Mouse (Mus musculus) cerebellum, adult 2 months (tissue): ENCODE measurements around the gene Ipo11. TPM values are rescaled to one million over a fixed set of nuclear protein-coding genes. Genes with fewer than 3 reads are reported as not detected.

ENCODE experiments used
- DNase-seq, 2 experiments: peaks; one replicate each; pipeline ENCODE4 v3.0.0; 2021
- H3K27ac ChIP-seq: fragments of 200-500 bp; 2 replicates; pipeline ENCODE4 v1.5.1; 2012; ENCODE audit warnings: low read length, control low read depth, inconsistent platforms; ENCODE audit not compliant: insufficient read depth
- H3K27me3 ChIP-seq: fragments of 200-500 bp; 2 replicates; pipeline ENCODE4 v1.6.1; 2012; ENCODE audit warnings: inconsistent platforms, mild to moderate bottlenecking, low read length, moderate library complexity; ENCODE audit not compliant: control insufficient read depth, insufficient read depth
- H3K4me1 ChIP-seq: fragments of 200-500 bp; 2 replicates; pipeline ENCODE4 v1.6.1; 2011; ENCODE audit warnings: low read length; ENCODE audit not compliant: control insufficient read depth, insufficient read depth
- H3K4me3 ChIP-seq: fragments of 200-500 bp; replicated peaks from 2 replicates; pipeline ENCODE3; 2011; ENCODE audit warnings: mild to moderate bottlenecking, low read depth, low read length, control low read depth; ENCODE audit not compliant: insufficient read depth
- CTCF ChIP-seq: fragments of 200-500 bp; IDR thresholded peaks from 2 replicates; pipeline ENCODE4 v1.5.1; 2011; ENCODE audit warnings: low read depth, mild to moderate bottlenecking, control low read depth, low read length, moderate library complexity, borderline replicate concordance; ENCODE audit not compliant: insufficient read depth
- POLR2A ChIP-seq: fragments of 200-500 bp; IDR thresholded peaks from 2 replicates; pipeline ENCODE4 v1.6.1; 2011; ENCODE audit warnings: low read length, control low read depth, borderline replicate concordance; ENCODE audit not compliant: insufficient read depth
- WGBS: fragments of 180-500 bp; shearing (Covaris S2); methylation state at CpG from one replicate; pipeline ENCODE4 v1.1.7; 2018; 5-methylcytosine and 5-hydroxymethylcytosine counted together
- polyA plus RNA-seq: library from polyadenylated mRNA; depleted of rRNA; stranded (reverse); fragments of >200 nt; gene quantifications from 2 replicates; pipeline ENCODE4 v1.2.3, GENCODE M21; 2012

Ipo11 gene
- polyA plus RNA-seq, 1 experiment = 31.8 TPM

DNA sequence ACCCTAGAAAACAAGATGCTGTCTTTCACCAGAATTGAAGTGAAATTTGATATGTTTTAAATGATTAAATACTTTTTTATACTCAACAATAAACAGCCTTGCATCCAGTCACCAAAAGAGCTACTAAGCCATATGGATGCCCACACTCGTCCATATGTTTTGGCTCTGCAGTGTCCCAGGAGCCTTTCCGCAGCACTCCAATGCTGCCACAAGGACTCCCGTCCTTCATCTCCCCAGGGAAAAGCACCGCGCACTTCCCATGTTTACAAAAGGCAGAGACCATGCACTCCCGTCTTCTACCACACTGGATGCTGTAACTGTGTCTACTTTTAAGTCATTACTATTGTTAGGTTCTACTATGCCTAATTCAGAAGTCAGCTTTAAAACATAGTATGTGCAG is 127.9 kb downstream of the Ipo11 start:
- H3K4me1 ChIP-seq = 0 out of 2 replicates have a peak, but pooled peaks cover 2% of the 10 kb centered on the region
- WGBS = 51% methylated on average over 6 of the region's 6 CpGs
- no peak for DNase-seq
- H3K27ac ChIP-seq = no peak overlapping the region
- TF ChIP-seq POLR2A (no peak), CTCF (no peak)
- H3K27me3 ChIP-seq = no peaks in the 10 kb centered on the region
- H3K4me3 ChIP-seq = no peak overlapping the region

DNA sequence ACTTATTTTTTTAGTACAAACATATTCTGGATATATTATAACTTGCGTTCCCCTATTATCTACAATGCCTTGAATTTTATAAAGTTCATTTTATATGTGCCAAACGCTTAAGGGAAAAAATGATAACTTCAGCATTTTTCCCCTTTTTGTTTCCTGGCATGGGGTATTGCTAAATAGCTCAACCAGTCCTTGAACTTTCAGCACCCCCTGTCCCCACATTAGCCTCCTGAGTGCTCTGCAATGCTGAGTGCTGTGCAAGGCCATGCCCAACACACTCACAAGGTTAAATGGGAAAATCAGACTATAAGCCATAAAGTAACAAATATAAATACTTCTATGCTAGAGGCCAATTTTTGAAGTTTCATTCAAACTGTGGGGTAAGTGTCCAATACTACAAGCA is 128.4 kb downstream of the Ipo11 start:
- no peak for DNase-seq
- peaks cover 2% of the 10 kb centered on the region; the same call in 1 of the 2 replicates for H3K4me1 ChIP-seq
- 99% methylated on average over 2 of the region's 2 CpGs for WGBS
- H3K4me3 ChIP-seq = no peak overlapping the region
- no peak overlapping the region for H3K27ac ChIP-seq
- no peaks in the 10 kb centered on the region for H3K27me3 ChIP-seq
- TF ChIP-seq CTCF = no peak
- TF ChIP-seq POLR2A = no peak

DNA sequence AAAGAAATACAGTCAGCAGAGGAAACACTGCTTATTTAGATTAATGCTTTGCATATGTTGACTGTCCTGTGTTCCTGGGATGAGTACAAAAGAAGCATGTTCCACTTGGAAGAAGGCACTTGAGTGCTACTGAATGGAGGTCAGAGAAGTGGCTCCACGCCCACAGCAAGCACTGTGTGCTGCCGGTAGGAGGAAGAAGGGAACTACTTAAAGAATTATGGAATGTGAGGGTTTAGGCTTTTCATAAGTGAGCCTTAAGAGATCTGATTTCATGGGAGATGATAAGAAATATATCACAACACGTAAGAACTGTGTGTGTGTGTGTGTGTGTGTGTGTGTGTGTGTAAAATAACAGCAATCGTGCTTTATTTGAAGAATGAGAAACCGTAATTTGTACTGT is 129.5 kb downstream of the Ipo11 start:
- Histone ChIP-seq H3K27ac (no peak overlapping the region), H3K27me3 (no peaks in the 10 kb centered on the region), H3K4me3 (no peak overlapping the region), H3K4me1 (peaks cover 2% of the 10 kb centered on the region; the same call in 1 of the 2 replicates)
- WGBS = 89% methylated on average over 5 of the region's 5 CpGs
- TF ChIP-seq CTCF = no peak
- no peak for TF ChIP-seq POLR2A
- DNase-seq = no peak

DNA sequence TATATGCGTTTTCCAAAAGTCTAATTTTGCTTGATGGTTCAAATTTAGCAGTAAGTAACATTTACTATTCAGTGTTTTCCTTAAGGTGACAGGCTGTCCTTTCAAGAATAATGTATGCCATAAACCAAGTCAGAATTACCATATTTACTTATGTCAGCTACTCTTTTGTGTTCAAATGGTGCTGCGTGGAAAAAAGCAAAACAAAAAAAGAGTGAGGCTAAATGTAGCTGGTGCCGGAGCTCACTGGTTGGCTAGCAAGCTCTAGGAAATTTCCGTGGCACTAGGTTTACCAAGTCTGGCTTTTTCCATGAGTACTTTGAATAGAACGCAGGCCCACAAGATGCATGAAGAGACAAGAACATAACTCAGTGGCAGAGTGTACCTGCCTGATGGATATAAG is 131.6 kb downstream of the Ipo11 start:
- H3K4me3 ChIP-seq = no peak overlapping the region
- 90% methylated on average over 5 of the region's 5 CpGs for WGBS
- peaks cover 2% of the 10 kb centered on the region; the same call in 1 of the 2 replicates for H3K4me1 ChIP-seq
- DNase-seq = no peak
- H3K27ac ChIP-seq = no peak overlapping the region
- TF ChIP-seq CTCF (no peak), POLR2A (no peak)
- H3K27me3 ChIP-seq = no peaks in the 10 kb centered on the region

DNA sequence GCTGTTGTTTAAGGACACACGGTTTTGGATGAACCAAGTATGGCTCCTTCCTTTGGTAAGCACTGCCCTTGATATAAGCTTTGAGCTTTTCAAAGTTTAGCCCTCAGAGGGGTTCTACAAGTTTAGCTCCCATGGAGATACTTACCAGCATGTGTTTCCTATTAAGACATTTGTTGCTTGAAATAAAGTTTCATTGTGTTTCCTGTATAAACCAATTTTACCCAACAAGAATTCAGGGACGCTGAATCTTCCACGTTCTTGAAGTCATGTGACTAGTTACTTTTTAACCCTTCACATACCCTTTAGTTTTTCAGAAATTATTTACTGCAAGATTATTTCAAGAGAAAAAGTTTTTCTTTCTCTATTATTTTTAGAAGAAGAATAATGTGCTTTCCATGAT is 138.7 kb downstream of the Ipo11 start:
- no peaks in the 10 kb centered on the region for H3K27me3 ChIP-seq
- WGBS = 62% methylated on average over 3 of the region's 3 CpGs
- TF ChIP-seq POLR2A (no peak), CTCF (no peak)
- no peaks in the 10 kb centered on the region for H3K4me1 ChIP-seq
- H3K27ac ChIP-seq = no peak overlapping the region
- no peak overlapping the region for H3K4me3 ChIP-seq
- DNase-seq = no peak

DNA sequence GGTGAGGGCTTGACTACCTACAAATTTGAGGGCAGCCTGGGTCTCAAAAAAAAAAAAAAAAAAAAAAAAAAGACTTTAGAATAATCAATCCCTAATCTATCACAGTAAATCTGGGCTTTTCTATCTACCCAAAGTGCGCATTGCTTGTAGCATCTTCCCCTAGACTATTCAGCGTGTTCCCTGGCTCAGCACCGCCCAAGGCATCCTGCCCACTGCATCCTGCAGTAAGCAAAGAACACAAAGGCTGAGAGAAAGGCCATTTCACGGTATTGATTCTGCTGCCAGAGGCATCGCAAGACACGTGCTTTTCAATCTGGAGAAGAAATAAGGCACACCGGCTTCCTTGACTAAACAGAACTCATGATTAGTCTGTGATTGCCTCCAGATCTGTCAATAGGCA is 147.9 kb downstream of the Ipo11 start:
- no peak for TF ChIP-seq CTCF
- no peak for TF ChIP-seq POLR2A
- 53% methylated on average over 7 of the region's 7 CpGs for WGBS
- Histone ChIP-seq H3K4me3 (no peak overlapping the region), H3K27ac (no peak overlapping the region), H3K27me3 (no peaks in the 10 kb centered on the region), H3K4me1 (no peaks in the 10 kb centered on the region; the same call in 1 of the 2 replicates)
- no peak for DNase-seq

DNA sequence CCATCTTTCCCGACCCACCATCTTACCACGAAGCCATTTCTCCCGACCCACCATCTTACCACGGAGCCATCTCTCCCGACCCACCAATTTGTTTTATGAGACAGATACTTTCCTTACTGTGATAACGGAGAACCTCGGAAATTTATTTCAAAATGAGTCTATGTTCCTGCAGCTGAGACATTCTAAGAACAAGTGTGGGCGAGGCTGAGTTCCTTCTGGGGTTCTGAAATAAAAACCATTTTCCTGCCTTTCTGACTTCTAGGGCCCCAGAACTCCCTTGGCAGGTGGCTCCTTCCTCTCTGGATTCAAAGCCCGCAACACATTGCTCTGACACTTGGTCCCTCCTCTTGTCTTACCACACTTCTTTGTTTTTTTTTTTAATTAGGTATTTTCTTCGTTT is 168.0 kb downstream of the Ipo11 start:
- Histone ChIP-seq H3K4me1 (no peaks in the 10 kb centered on the region), H3K4me3 (no peak overlapping the region), H3K27ac (no peak overlapping the region), H3K27me3 (no peaks in the 10 kb centered on the region)
- TF ChIP-seq CTCF = no peak
- 94% methylated on average over 10 of the region's 10 CpGs for whole genome bisulfite sequencing
- no peak for DNase-seq

DNA sequence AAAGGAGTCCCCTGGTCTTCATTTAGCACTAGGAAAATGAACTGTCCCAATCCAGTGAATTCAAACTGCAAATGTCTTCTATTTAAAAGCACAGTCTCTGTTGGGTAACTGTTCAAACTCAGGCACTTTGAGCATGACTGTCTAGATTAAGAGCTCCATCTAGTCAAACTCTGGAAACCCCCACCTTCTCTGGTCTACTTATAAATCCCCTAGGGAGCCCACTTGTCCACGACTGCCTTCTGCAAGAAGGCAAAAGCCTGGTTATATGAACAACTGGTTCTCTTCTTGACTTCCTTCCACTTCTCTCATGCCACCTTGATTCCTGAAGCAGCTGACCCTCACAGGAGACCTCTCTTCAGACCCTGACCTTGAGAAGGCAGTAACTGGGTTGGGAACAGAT is 174.1 kb downstream of the Ipo11 start:
- 49% methylated on average over 1 of the region's 1 CpGs for WGBS
- no peaks in the 10 kb centered on the region for H3K4me1 ChIP-seq
- DNase-seq = no peak
- no peaks in the 10 kb centered on the region for H3K27me3 ChIP-seq
- TF ChIP-seq POLR2A (no peak), CTCF (no peak)
- no peak overlapping the region for H3K27ac ChIP-seq
- no peak overlapping the region for H3K4me3 ChIP-seq

DNA sequence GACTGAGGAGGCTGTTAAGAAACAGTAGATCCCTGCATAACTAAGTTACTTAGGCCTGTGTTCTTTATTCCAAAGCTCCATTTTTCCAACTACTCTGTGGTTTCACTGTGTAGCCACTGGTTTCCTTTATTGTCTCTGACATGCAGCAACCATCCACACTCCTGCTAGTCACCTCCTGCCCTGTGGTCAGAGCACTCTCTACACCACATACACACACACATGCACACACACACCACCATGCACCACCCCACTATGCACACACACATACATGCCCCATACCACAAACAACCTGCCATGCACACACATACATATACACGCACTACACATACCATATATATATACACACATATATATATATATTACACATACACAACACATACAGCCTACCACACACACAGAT is 175.1 kb downstream of the Ipo11 start:
- Histone ChIP-seq H3K4me3 (no peak overlapping the region), H3K27me3 (no peaks in the 10 kb centered on the region), H3K4me1 (no peaks in the 10 kb centered on the region), H3K27ac (no peak overlapping the region)
- DNase-seq = no peak
- TF ChIP-seq POLR2A (no peak), CTCF (no peak)
- WGBS = 100% methylated on average over 1 of the region's 1 CpGs
